Mouse (Mus musculus) limb, embryonic 14.5 days (tissue): ENCODE data around the gene Eng. TPM values are rescaled to one million over a fixed set of nuclear protein-coding genes. Genes with fewer than 3 reads are reported as not detected.

Source experiments
- ATAC-seq: fragments of 200-750 bp; cut with Nextera tagmentation; 2 replicates; pipeline ENCODE4 v1.8.0; 2017; ENCODE audit warnings: low read depth, moderate number of reproducible peaks, moderate TSS enrichment; ENCODE audit not compliant: low FRiP score
- DNase-seq: peaks from one replicate; pipeline ENCODE4 v3.0.0-alpha.2; 2015; ENCODE audit warnings: low spot score
- H3K27ac ChIP-seq: fragments of 300-500 bp; sonication (generic); replicated peaks from 2 replicates; pipeline ENCODE4 v1.5.1; 2014; ENCODE audit warnings: low read depth, mild to moderate bottlenecking, low read length, moderate library complexity, mixed read lengths
- H3K27me3 ChIP-seq: fragments of 300-500 bp; sonication (generic); 2 replicates; pipeline ENCODE4 v1.6.1; 2014; ENCODE audit warnings: low read length, mixed read lengths; ENCODE audit not compliant: control insufficient read depth, insufficient read depth
- H3K36me3 ChIP-seq: fragments of 300-500 bp; sonication (generic); 2 replicates; pipeline ENCODE4 v1.6.1; 2014; ENCODE audit warnings: mild to moderate bottlenecking, low read length, moderate library complexity, mixed read lengths; ENCODE audit not compliant: control insufficient read depth, insufficient read depth
- H3K4me1 ChIP-seq: fragments of 300-500 bp; sonication (generic); 2 replicates; pipeline ENCODE4 v1.6.1; 2014; ENCODE audit warnings: antibody characterized with exemption, low read length, mixed read lengths; ENCODE audit not compliant: control insufficient read depth, insufficient read depth
- H3K4me2 ChIP-seq: fragments of 300-500 bp; sonication (generic); replicated peaks from 2 replicates; pipeline ENCODE4 v1.6.1; 2014; ENCODE audit warnings: low read depth, mild to moderate bottlenecking, low read length, moderate library complexity; ENCODE audit not compliant: severe bottlenecking
- H3K4me3 ChIP-seq: fragments of 300-500 bp; sonication (generic); replicated peaks from 2 replicates; pipeline ENCODE4 v1.5.1; 2014; ENCODE audit warnings: low read length
- H3K9ac ChIP-seq: fragments of 300-500 bp; sonication (generic); 2 replicates; pipeline ENCODE4 v1.6.1; 2014; ENCODE audit warnings: mild to moderate bottlenecking, low read depth, low read length, moderate library complexity; ENCODE audit not compliant: severe bottlenecking
- H3K9me3 ChIP-seq: fragments of 300-500 bp; sonication (generic); 2 replicates; pipeline ENCODE4 v1.6.1; 2016; ENCODE audit warnings: low read length; ENCODE audit not compliant: control insufficient read depth
- POLR2A ChIP-seq: fragments of 200-500 bp; IDR thresholded peaks from 2 replicates; pipeline ENCODE4 v1.8.0; 2012; ENCODE audit warnings: inconsistent platforms, mild to moderate bottlenecking, moderate library complexity, borderline replicate concordance; ENCODE audit not compliant: insufficient read depth, insufficient read length; ENCODE audit errors: extremely low read depth
- WGBS: fragments of 180-500 bp; shearing (Covaris S2); extraction: QIAGEN DNeasy Blood & Tissue Kit; methylation state at CpG from one replicate; pipeline ENCODE4 v1.1.7; 2014; 5-methylcytosine and 5-hydroxymethylcytosine counted together
- polyA plus RNA-seq, 2 experiments: library from polyadenylated mRNA; depleted of rRNA in 1 of 2; stranded (reverse) in 1 of 2; unstranded in 1 of 2; fragments of >200 nt; fragmentation: Nextera tagmentation in 1 of 2; extraction: Ambion mirVana in 1 of 2; gene quantifications; 2 replicates each; pipeline versions ENCODE4 v1.2.1 to v1.2.3; 2012 to 2014

Eng gene
- polyA plus RNA-seq, 2 experiments = 49.3 to 61.4 TPM

GRCm38 (mm10) chr2:32644799-32645475, 1.5 kb upstream of the Eng start:
- no peak overlapping the region for H3K27ac ChIP-seq

GRCm38 (mm10) chr2:32645647-32646046, 748 bp upstream of the Eng start:
- DNase-seq (no peak), ATAC-seq (no peak)
- H3K9ac ChIP-seq = no peak overlapping the region
- H3K27ac ChIP-seq = no peak overlapping the region
- peaks cover 8% of the 10 kb centered on the region; the same call in 1 of the 2 replicates for H3K4me1 ChIP-seq
- H3K27me3 ChIP-seq = no peaks in the 10 kb centered on the region
- H3K9me3 ChIP-seq = no peaks in the 10 kb centered on the region
- WGBS = 56% methylated on average over 3 of the region's 3 CpGs
- no peaks in the 10 kb centered on the region for H3K36me3 ChIP-seq
- no peak overlapping the region for H3K4me2 ChIP-seq
- H3K4me3 ChIP-seq = no peak overlapping the region
- TF ChIP-seq POLR2A = no peak

More at GRCm38 (mm10) chr2:32644799-32645475, 1.5 kb upstream of the Eng start:
- H3K9me3 ChIP-seq = no peaks in the 10 kb centered on the region
- H3K4me1 ChIP-seq = peaks cover 8% of the 10 kb centered on the region; the same call in 1 of the 2 replicates
- no peak overlapping the region for H3K9ac ChIP-seq
- H3K27me3 ChIP-seq = no peaks in the 10 kb centered on the region
- DNase-seq (no peak), ATAC-seq (no peak)
- no peak for TF ChIP-seq POLR2A
- H3K4me3 ChIP-seq = no peak overlapping the region
- WGBS = 90% methylated on average over 8 of the region's 8 CpGs
- no peaks in the 10 kb centered on the region for H3K36me3 ChIP-seq
- H3K4me2 ChIP-seq = no peak overlapping the region

- no peak overlapping the region for H3K27ac ChIP-seq
- peak overlapping the region; percentile 29 for H3K4me2 ChIP-seq
- no peaks in the 10 kb centered on the region for H3K27me3 ChIP-seq
- H3K9me3 ChIP-seq = no peaks in the 10 kb centered on the region
- DNase-seq (no peak), ATAC-seq (no peak)
- H3K9ac ChIP-seq = peak overlapping the region; percentile 12; the same call in 1 of the 2 replicates
- no peaks in the 10 kb centered on the region for H3K36me3 ChIP-seq
- peak overlapping the region; percentile 22 for H3K4me3 ChIP-seq
- TF ChIP-seq POLR2A = no peak
- peaks cover 7% of the 10 kb centered on the region; the same call in 1 of the 2 replicates for H3K4me1 ChIP-seq
- 86% methylated on average over 7 of the region's 7 CpGs for WGBS
Measured at GRCm38 (mm10) chr2:32647366-32647765, 971 bp downstream of the Eng start.

- Histone ChIP-seq H3K4me1 (peaks cover 28% of the 10 kb centered on the region), H3K4me2 (no peak overlapping the region), H3K4me3 (no peak overlapping the region), H3K9me3 (no peaks in the 10 kb centered on the region), H3K36me3 (no peaks in the 10 kb centered on the region), H3K9ac (no peak overlapping the region), H3K27me3 (no peaks in the 10 kb centered on the region), H3K27ac (peak overlapping the region; percentile 33; the same call in 1 of the 2 replicates)
- no peak for TF ChIP-seq POLR2A
- WGBS = 20% methylated on average over 7 of the region's 7 CpGs
- ATAC-seq = no peak
- DNase-seq = no peak
Measured at GRCm38 (mm10) chr2:32653764-32654163, 7.4 kb downstream of the Eng start.

GRCm38 (mm10) chr2:32654743-32655393, 8.5 kb downstream of the Eng start:
- no peak for TF ChIP-seq POLR2A
- no peaks in the 10 kb centered on the region for H3K9me3 ChIP-seq
- H3K4me1 ChIP-seq = peaks cover 28% of the 10 kb centered on the region
- no peak overlapping the region for H3K9ac ChIP-seq
- H3K27ac ChIP-seq = peak overlapping the region; percentile 38; the same call in 1 of the 2 replicates
- H3K4me2 ChIP-seq = no peak overlapping the region
- DNase-seq = no peak
- H3K27me3 ChIP-seq = no peaks in the 10 kb centered on the region
- H3K4me3 ChIP-seq = no peak overlapping the region
- no peaks in the 10 kb centered on the region for H3K36me3 ChIP-seq
- 48% methylated on average over 14 of the region's 14 CpGs for WGBS
- no peak for ATAC-seq
